Mouse (Mus musculus) embryonic facial prominence, embryonic 15.5 days (tissue): ENCODE measurements around the gene Zfp184. TPM values are rescaled to one million over a fixed set of nuclear protein-coding genes. Genes with fewer than 3 reads are reported as not detected.

Source experiments
- ATAC-seq: fragments of 200-750 bp; cut with Nextera tagmentation; 2 replicates; pipeline ENCODE4 v1.8.0; 2017; ENCODE audit warnings: low read depth, moderate TSS enrichment; ENCODE audit not compliant: insufficient number of reproducible peaks, low FRiP score, low TSS enrichment
- H3K27ac ChIP-seq: fragments of 300-500 bp; sonication (generic); replicated peaks from 2 replicates; pipeline ENCODE4 v1.5.1; 2015; ENCODE audit warnings: mild to moderate bottlenecking, inconsistent platforms
- H3K27me3 ChIP-seq: fragments of 300-500 bp; sonication (generic); 2 replicates; pipeline ENCODE4 v1.6.1; 2015; ENCODE audit warnings: inconsistent platforms
- H3K36me3 ChIP-seq: fragments of 300-500 bp; sonication (generic); 2 replicates; pipeline ENCODE4 v1.6.1; 2015; ENCODE audit warnings: mild to moderate bottlenecking, inconsistent platforms
- H3K4me1 ChIP-seq: fragments of 300-500 bp; sonication (generic); 2 replicates; pipeline ENCODE4 v1.6.1; 2015; ENCODE audit warnings: inconsistent platforms
- H3K4me2 ChIP-seq: fragments of 300-500 bp; sonication (generic); replicated peaks from 2 replicates; pipeline ENCODE4 v1.6.1; 2015; ENCODE audit warnings: mild to moderate bottlenecking, inconsistent platforms
- H3K4me3 ChIP-seq: fragments of 300-500 bp; sonication (generic); replicated peaks from 2 replicates; pipeline ENCODE4 v1.5.1; 2015; ENCODE audit warnings: mild to moderate bottlenecking, inconsistent platforms
- H3K9ac ChIP-seq: fragments of 300-500 bp; sonication (generic); 2 replicates; pipeline ENCODE4 v1.6.1; 2015; ENCODE audit warnings: inconsistent platforms
- H3K9me3 ChIP-seq: fragments of 300-500 bp; sonication (generic); replicated peaks from 2 replicates; pipeline ENCODE4 v1.6.1; 2016; ENCODE audit warnings: inconsistent platforms
- WGBS: fragments of 180-500 bp; shearing (Covaris S2); methylation state at CpG from one replicate; pipeline ENCODE4 v1.1.7; 2015; 5-methylcytosine and 5-hydroxymethylcytosine counted together
- polyA plus RNA-seq: library from polyadenylated mRNA; unstranded; fragments of >200 nt; fragmentation: Nextera tagmentation; extraction: Ambion mirVana; gene quantifications from 2 replicates; pipeline ENCODE4 v1.2.1, GENCODE M21; 2015

The Zfp184 gene
- polyA plus RNA-seq, 1 experiment from 2014 or later, result 7.7 TPM

DNA sequence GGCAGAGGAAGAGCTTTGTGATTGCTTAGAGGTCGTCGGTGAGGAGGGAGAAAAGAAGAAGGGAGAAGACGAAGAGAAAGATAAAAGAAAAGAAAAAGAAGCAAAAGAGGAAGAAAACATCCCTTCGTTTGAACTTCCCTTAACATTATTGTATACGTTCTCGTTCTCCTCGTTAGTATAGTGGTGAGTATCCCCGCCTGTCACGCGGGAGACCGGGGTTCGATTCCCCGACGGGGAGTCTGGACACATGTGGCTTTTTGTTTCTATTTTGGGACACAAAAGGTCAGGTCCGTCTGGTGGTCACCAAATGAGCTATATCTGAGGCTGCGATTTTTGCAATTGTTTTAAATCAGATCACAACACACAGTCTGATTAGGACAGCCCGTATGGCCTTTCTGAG lies 33.7 kb upstream of the Zfp184 start:
- Histone ChIP-seq H3K36me3 (no peaks in the 10 kb centered on the region), H3K27ac (no peak overlapping the region), H3K9ac (no peak overlapping the region), H3K9me3 (no peaks in the 10 kb centered on the region), H3K4me1 (no peaks in the 10 kb centered on the region), H3K27me3 (peaks cover 11% of the 10 kb centered on the region), H3K4me2 (peak overlapping the region; percentile 30), H3K4me3 (peak overlapping the region; percentile 31)
- no peak for ATAC-seq
- WGBS, result 6% methylated on average over 17 of the region's 17 CpGs

DNA sequence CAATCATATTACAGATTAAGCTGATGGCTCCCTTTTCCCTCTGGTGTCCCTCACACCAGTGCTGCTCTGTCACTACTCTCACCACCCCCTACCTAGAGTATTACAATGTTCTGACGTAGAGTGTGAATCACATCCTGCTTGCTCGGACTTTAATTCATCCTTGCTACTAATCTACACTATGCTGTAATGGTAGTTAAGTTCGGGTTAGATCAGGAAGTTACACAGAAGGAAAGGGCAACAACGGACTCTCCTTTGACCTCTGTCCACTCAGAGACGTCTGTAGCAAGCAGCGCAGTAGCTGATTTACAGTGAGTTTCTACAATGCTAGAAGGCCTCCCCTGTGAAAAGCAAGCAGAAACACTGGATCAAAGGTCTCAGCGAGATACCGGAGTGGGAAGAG lies 31.0 kb upstream of the Zfp184 start:
- Histone ChIP-seq H3K9ac (no peak overlapping the region), H3K4me2 (peak overlapping the region; percentile 29; the same call in 1 of the 2 replicates), H3K27ac (no peak overlapping the region), H3K4me3 (peak overlapping the region; percentile 21), H3K27me3 (peaks cover 12% of the 10 kb centered on the region), H3K4me1 (no peaks in the 10 kb centered on the region), H3K9me3 (no peaks in the 10 kb centered on the region), H3K36me3 (no peaks in the 10 kb centered on the region)
- no peak for ATAC-seq
- 23% methylated on average over 8 of the region's 8 CpGs for WGBS

DNA sequence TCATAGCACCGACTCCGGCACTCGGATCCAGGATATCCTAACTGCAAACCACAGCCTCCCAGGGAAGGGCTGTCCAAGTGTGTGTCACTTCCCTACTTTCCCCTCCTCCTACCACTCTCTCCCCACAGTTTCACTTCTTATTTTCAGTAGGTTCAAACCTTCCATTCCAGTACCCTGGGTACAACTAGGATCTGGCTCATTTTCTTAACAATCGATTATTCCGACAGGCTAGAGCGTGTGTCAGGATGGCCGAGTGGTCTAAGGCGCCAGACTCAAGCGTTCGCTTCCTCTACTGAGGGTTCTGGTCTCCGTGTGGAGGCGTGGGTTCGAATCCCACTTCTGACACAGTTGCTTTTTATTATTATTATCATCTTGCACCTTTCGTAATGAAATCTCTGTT lies 30.3 kb upstream of the Zfp184 start:
- H3K9me3 ChIP-seq, result no peaks in the 10 kb centered on the region
- H3K4me2 ChIP-seq, result peak overlapping the region; percentile 29
- no peak overlapping the region for H3K9ac ChIP-seq
- no peaks in the 10 kb centered on the region for H3K4me1 ChIP-seq
- no peak overlapping the region for H3K27ac ChIP-seq
- H3K4me3 ChIP-seq, result peak overlapping the region; percentile 21
- H3K27me3 ChIP-seq, result peaks cover 12% of the 10 kb centered on the region
- 12% methylated on average over 14 of the region's 14 CpGs for WGBS
- H3K36me3 ChIP-seq, result no peaks in the 10 kb centered on the region
- ATAC-seq, result no peak; the same call in 1 of the 2 replicates

DNA sequence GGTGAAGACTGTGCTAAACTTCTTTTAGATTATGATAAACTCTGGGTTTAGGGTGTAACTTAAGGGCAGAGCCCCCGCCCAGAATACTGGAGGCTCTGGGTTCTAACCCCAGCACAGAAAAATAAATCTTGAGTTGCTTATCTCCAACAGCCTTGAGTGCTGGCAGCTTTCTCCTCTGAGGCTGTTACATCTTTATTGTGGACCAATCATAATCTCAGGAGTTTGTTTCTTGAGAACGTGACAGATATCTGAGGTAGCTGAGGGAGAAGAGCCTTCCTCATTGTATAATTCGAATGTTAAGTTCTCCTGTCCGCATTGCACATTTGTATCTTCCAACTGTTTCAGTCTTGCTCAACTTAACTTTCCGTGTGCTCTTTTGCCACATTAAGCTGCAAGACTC lies 29.4 kb upstream of the Zfp184 start:
- no peak overlapping the region for H3K4me3 ChIP-seq
- H3K27ac ChIP-seq, result no peak overlapping the region
- no peak overlapping the region for H3K4me2 ChIP-seq
- WGBS, result 62% methylated on average over 5 of the region's 5 CpGs
- H3K27me3 ChIP-seq, result peaks cover 12% of the 10 kb centered on the region
- ATAC-seq, result no peak
- H3K36me3 ChIP-seq, result no peaks in the 10 kb centered on the region
- no peaks in the 10 kb centered on the region for H3K4me1 ChIP-seq
- H3K9me3 ChIP-seq, result no peaks in the 10 kb centered on the region
- no peak overlapping the region for H3K9ac ChIP-seq

DNA sequence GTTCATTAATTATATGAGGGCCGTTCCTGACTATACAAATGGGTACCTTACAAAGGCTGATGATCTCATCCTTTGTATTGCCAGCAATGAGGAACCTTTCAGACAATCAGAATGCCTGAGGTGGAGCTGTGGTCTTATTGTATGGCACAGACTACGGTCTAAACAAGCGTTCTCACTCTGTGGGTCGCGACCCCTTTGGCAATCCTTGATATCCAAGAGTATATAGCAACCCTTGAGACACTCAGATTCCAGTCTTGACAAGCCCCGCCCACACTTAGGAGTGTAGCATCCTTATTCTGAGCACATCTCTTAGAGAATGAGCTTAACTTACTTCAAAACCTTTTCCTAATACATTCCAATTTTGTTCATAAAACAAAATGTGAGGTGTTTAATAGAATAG lies 28.8 kb upstream of the Zfp184 start:
- Histone ChIP-seq H3K4me3 (no peak overlapping the region), H3K9ac (no peak overlapping the region), H3K4me2 (no peak overlapping the region), H3K27me3 (peaks cover 13% of the 10 kb centered on the region), H3K36me3 (no peaks in the 10 kb centered on the region), H3K9me3 (no peaks in the 10 kb centered on the region), H3K27ac (no peak overlapping the region), H3K4me1 (no peaks in the 10 kb centered on the region)
- ATAC-seq, result no peak
- WGBS, result 52% methylated on average over 6 of the region's 6 CpGs

DNA sequence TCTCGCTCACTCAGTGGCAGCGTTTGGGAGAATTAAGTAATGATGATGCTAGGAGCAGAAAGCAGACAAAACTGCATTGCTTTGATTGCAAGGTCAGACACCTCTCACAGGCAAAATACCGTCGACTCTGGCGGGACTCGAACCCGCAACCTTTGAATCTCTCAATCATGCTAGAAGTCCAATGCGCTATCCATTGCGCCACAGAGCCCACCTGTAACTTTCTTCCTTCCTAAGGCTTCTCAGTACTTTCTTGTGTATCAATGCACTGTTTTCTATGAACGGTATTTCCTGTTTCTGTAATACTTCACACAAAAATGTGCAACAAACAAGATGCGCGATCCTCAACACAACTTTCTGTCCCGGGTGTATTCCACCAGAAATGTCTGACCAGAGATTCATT lies 27.9 kb upstream of the Zfp184 start:
- Histone ChIP-seq H3K4me1 (no peaks in the 10 kb centered on the region), H3K9ac (no peak overlapping the region), H3K4me3 (peak overlapping the region; percentile 48), H3K4me2 (peak overlapping the region; percentile 71), H3K27ac (no peak overlapping the region), H3K36me3 (no peaks in the 10 kb centered on the region), H3K27me3 (peaks cover 15% of the 10 kb centered on the region), H3K9me3 (no peaks in the 10 kb centered on the region)
- no peak for ATAC-seq
- 6% methylated on average over 13 of the region's 13 CpGs for WGBS

DNA sequence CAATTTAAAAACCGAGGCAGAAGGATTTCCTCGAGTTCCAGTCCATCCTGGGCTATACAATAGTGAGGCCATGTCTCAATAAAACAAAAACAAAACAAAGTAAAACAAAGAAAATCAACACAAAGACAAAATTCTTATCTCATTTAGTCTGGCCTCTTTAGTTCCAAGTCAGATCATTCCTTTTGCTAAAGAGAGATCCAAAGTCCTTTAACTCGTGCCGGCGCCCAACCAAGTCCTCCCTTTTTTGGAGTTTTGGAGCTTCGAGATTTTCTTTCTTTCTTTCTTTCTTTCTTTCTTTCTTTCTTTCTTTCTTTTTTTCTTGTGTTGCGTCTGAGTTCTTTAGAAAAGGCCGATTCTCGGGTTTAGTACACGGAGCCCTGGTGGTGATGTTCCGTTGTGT lies 27.4 kb upstream of the Zfp184 start:
- H3K9ac ChIP-seq, result no peak overlapping the region
- 3% methylated on average over 11 of the region's 11 CpGs for WGBS
- H3K27ac ChIP-seq, result no peak overlapping the region
- H3K4me3 ChIP-seq, result peak overlapping the region; percentile 48
- H3K27me3 ChIP-seq, result peaks cover 15% of the 10 kb centered on the region
- no peaks in the 10 kb centered on the region for H3K9me3 ChIP-seq
- no peaks in the 10 kb centered on the region for H3K4me1 ChIP-seq
- H3K36me3 ChIP-seq, result no peaks in the 10 kb centered on the region
- no peak for ATAC-seq
- peak overlapping the region; percentile 71 for H3K4me2 ChIP-seq

DNA sequence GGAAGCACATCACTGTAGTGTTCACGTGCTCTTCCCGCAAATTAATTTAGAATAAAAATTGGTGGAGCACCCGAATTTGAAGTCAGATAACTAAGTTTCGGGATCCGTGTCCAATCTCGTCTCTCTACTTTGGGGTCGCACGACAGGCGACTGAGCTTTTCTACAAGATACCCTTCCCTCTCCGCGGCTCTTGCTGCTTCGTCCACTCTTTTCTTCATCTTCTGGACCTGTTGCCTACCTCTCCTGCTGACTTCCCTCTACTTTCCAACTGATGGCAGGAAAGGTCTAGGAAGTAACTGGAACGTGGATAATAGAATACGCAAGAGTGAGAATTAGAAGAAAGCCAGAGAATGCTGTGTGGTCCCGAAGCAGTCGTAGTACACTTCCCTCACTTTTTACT lies 26.9 kb upstream of the Zfp184 start:
- Histone ChIP-seq H3K9me3 (no peaks in the 10 kb centered on the region), H3K4me1 (no peaks in the 10 kb centered on the region), H3K4me3 (peak overlapping the region; percentile 48), H3K9ac (peak overlapping the region; percentile 15; the same call in 1 of the 2 replicates), H3K27ac (no peak overlapping the region), H3K36me3 (no peaks in the 10 kb centered on the region), H3K4me2 (peak overlapping the region; percentile 71), H3K27me3 (peaks cover 15% of the 10 kb centered on the region)
- WGBS, result 2% methylated on average over 16 of the region's 16 CpGs
- ATAC-seq, result no peak

DNA sequence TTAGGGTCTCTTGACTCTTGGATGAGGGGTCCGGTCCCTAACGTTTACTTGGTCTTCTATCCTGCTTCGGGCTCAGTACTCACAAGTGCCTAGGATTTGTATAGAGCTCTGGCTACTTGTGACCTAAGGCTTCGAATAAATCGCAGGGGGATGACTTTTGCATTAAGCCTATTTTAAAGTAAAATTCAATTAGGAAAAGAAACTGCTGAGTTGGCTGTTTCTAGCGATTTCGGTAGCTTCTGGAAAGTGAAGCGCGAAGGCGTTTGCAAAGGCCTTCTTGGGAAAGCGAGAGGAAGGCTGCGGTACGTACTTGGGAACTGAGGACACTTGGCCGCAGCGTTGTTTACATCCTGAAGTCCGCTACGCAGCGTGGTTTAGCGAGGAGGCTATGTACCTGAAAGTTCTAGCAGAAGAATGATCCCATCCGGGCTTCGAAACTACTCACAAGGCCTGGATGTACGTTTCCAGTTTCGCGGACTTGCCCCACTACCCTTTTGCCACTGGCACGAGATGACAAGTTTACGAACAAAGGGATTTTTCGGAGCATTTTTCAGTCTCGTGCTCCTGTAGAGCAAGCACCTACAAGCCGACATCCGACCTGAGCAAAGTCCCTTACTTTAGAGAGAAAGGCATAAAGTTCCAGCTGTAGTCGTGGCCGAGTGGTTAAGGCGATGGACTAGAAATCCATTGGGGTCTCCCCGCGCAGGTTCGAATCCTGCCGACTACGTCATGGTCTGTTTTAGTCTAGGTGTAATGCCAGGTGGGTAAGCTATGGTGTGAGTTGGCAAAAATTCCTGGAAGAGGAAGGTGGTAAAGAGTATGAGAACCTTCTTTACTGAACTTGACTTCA lies 26.1 kb upstream of the Zfp184 start:
- Histone ChIP-seq H3K4me1 (no peaks in the 10 kb centered on the region), H3K27me3 (peaks cover 15% of the 10 kb centered on the region), H3K4me3 (peak overlapping the region; percentile 48), H3K9me3 (no peaks in the 10 kb centered on the region), H3K27ac (no peak overlapping the region), H3K4me2 (peak overlapping the region; percentile 71), H3K9ac (peak overlapping the region; percentile 13; the same call in 1 of the 2 replicates), H3K36me3 (no peaks in the 10 kb centered on the region)
- WGBS, result under 1% methylated on average over 38 of the region's 38 CpGs
- peak; percentile 87 for ATAC-seq

DNA sequence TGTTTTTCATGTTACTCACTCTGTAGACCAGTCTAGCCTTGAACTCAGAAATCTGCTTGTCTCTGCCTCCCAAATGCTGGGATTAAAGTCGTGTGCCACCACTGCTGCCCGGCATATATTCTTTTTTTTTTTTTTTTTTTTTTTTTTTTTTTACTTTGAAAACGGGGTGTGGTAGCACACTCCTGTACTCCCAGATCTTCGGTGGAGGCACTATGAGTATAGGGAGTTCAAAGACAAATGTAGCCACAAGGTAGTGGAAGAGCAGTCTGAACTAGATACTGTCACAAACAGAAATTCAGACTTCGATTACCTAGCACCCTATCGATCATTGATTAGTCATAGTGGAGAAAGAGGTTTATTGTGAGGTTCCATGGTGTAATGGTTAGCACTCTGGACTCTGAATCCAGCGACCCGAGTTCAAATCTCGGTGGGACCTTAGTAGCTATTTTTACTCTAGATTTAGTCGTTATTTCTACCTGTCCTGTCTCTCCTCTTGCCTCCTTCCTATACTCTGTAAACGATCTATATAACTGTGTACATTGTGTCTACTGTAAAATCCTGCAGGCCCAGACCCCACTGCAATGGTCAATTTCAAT lies 25.0 kb upstream of the Zfp184 start:
- peak overlapping the region; percentile 71 for H3K4me2 ChIP-seq
- no peak for ATAC-seq

DNA sequence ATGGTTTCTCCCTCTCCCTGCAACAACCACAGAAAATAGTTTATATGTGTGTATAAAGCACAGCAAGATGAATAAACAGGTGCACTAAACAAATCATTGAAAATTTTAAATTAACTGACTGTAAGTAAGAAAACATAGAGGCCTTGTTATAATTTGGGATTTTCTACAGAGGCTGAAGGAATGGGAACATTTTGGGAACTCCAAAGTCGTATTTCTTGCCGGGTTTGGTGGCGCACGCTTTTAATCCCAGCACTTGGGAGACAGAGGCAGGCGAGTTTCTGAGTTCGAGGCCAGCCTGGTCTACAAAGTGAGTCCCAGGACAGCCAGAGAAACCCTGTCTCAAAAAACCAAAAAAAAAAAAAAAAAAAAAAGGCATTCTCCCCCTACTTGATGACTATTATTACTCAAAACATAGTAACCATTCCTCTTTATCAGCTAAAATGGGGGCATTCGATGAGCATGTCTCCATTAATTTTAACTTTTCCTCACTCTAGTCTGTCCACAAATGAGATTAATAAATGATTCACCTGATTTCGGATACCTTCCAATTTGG lies 24.1 kb upstream of the Zfp184 start:
- no peaks in the 10 kb centered on the region for H3K4me1 ChIP-seq
- H3K27me3 ChIP-seq, result peaks cover 7% of the 10 kb centered on the region
- H3K9me3 ChIP-seq, result no peaks in the 10 kb centered on the region
- no peak overlapping the region for H3K4me3 ChIP-seq
- H3K27ac ChIP-seq, result no peak overlapping the region
- H3K4me2 ChIP-seq, result no peak overlapping the region
- WGBS, result 30% methylated on average over 8 of the region's 8 CpGs
- no peak for ATAC-seq
- H3K36me3 ChIP-seq, result no peaks in the 10 kb centered on the region
- H3K9ac ChIP-seq, result no peak overlapping the region

More for the DNA sequence above, 25.0 kb upstream of the Zfp184 start:
- no peaks in the 10 kb centered on the region for H3K36me3 ChIP-seq
- WGBS, result 8% methylated on average over 11 of the region's 11 CpGs
- H3K27me3 ChIP-seq, result peaks cover 15% of the 10 kb centered on the region
- H3K27ac ChIP-seq, result no peak overlapping the region
- H3K4me3 ChIP-seq, result no peak overlapping the region
- H3K4me1 ChIP-seq, result no peaks in the 10 kb centered on the region
- H3K9ac ChIP-seq, result no peak overlapping the region
- H3K9me3 ChIP-seq, result no peaks in the 10 kb centered on the region
